Comparison of ENCODE assay signal across 8 mouse cellular contexts in genomic region chr19:57457075-57457474, GRCm38 (mm10). TPM values are rescaled to one million over a fixed set of nuclear protein-coding genes. Genes with fewer than 3 reads are reported as not detected.
DNase-seq lines count a peak whose midpoint lies in the region; ATAC-seq and TF ChIP-seq lines count a peak whose summit lies in the region.

No protein-coding gene starts in this region.

- 80% methylated on average over 2 of the region's 2 CpGs for WGBS in kidney, embryonic 15.5 days
- 75% methylated on average over 2 of the region's 2 CpGs for WGBS in limb, embryonic 11.5 days

- peak; percentile 70 for DNase-seq in kidney, adult 18-20 months
- DNase-seq in CD8-positive naive resting alpha-beta T cell, adult 2 months (ENCODE audit: low read depth in 2 of 2, low spot score in 2 of 2) = peak; percentile 54 to 63
- DNase-seq in T-cell, adult 2 months (ENCODE audit: low spot score) = peak; percentile 61
- peak; percentile 60 for DNase-seq in limb, embryonic 11.5 days (ENCODE audit: low spot score)
- DNase-seq in spleen, postnatal 14 days (ENCODE audit: low spot score in 2 of 2) = peak; percentile 32 to 65
- DNase-seq in left cerebral cortex, adult 11 months (ENCODE audit: low spot score) = no peak

- peak; percentile 45; the same call in 1 of the 2 replicates for TF ChIP-seq CTCF in cortical plate, adult 2 months (IDR thresholded peaks at IDR 0.05; ENCODE audit: extremely low read depth, insufficient read depth, low read length)

- no peaks in the 10 kb centered on the region for H3K9me3 ChIP-seq in kidney, embryonic 15.5 days (replicated peaks)
- H3K9me3 ChIP-seq in limb, embryonic 11.5 days (ENCODE audit: control insufficient read depth, low read length) = no peaks in the 10 kb centered on the region; the same call in 1 of the 2 replicates

- no peak overlapping the region for H3K9ac ChIP-seq in kidney, embryonic 15.5 days
- no peak overlapping the region for H3K9ac ChIP-seq in limb, embryonic 11.5 days (ENCODE audit: low read length)

- no peak overlapping the region for H3K27ac ChIP-seq in kidney, embryonic 15.5 days
- H3K27ac ChIP-seq in cortical plate, adult 2 months (ENCODE audit: insufficient read depth, low read length) = no peak overlapping the region
- no peak overlapping the region for H3K27ac ChIP-seq in limb, embryonic 11.5 days (replicated peaks; ENCODE audit: low read depth, low read length)

- H3K4me1 ChIP-seq in kidney, embryonic 15.5 days = peaks cover 14% of the 10 kb centered on the region
- peaks cover 3% of the 10 kb centered on the region for H3K4me1 ChIP-seq in cortical plate, adult 2 months (ENCODE audit: control insufficient read depth, insufficient read depth, low read length)
- no peaks in the 10 kb centered on the region for H3K4me1 ChIP-seq in limb, embryonic 11.5 days (ENCODE audit: control insufficient read depth, insufficient read depth, low read length)

- ATAC-seq in kidney, embryonic 15.5 days (replicated peaks; ENCODE audit: low FRiP score) = no peak
- ATAC-seq in limb, embryonic 11.5 days (ENCODE audit: insufficient number of reproducible peaks, low FRiP score, low TSS enrichment, low read depth) = no peak

- no peak overlapping the region for H3K4me2 ChIP-seq in kidney, embryonic 15.5 days
- no peak overlapping the region for H3K4me2 ChIP-seq in limb, embryonic 11.5 days (ENCODE audit: low read depth, severe bottlenecking)

- H3K36me3 ChIP-seq in kidney, embryonic 15.5 days = peaks cover 29% of the 10 kb centered on the region
- 0 out of 2 replicates have a peak, but pooled peaks cover 2% of the 10 kb centered on the region for H3K36me3 ChIP-seq in limb, embryonic 11.5 days (ENCODE audit: control insufficient read depth, insufficient read depth, low read length)

- no peak overlapping the region for H3K4me3 ChIP-seq in kidney, embryonic 15.5 days (replicated peaks)
- H3K4me3 ChIP-seq in cortical plate, adult 2 months (ENCODE audit: insufficient read depth, low read length) = no peak overlapping the region
- no peak overlapping the region for H3K4me3 ChIP-seq in limb, embryonic 11.5 days (ENCODE audit: low read depth, low read length)

- TF ChIP-seq POLR2A in cortical plate, adult 2 months (IDR thresholded peaks at IDR 0.05; ENCODE audit: extremely low read depth, insufficient read depth, low read length) = no peak

- no peaks in the 10 kb centered on the region for H3K27me3 ChIP-seq in kidney, embryonic 15.5 days
- no peaks in the 10 kb centered on the region for H3K27me3 ChIP-seq in limb, embryonic 11.5 days (ENCODE audit: control insufficient read depth, insufficient read depth, low read length)

RNA-seq across cellular contexts. Expression of gene Trub1, which starts 4.4 kb away (rescaled TPM):
- 28.2 and 30.6 TPM in 2 replicates for polyA plus RNA-seq in kidney, embryonic 15.5 days (2015; fragmentation: Nextera tagmentation; extraction: Ambion mirVana)
- 25.9 and 27.3 TPM in 2 replicates for polyA plus RNA-seq in cortical plate, adult 2 months (2012; rRNA removed)
- polyA plus RNA-seq in limb, embryonic 11.5 days (2014; fragmentation: Nextera tagmentation; extraction: Ambion mirVana) = 23.4 and 27.2 TPM in 2 replicates
